Mouse (Mus musculus) CH12.LX (cell line): ENCODE results near the gene Sesn1.

Source experiments
- CTCF ChIP-seq, 2 experiments: IDR thresholded peaks in 1 of 2; conservative IDR thresholded peaks in 1 of 2; 2 replicates each; pipeline ENCODE4 v1.5.1; 2011 to 2012; ENCODE audit warnings: low read depth in 2 of 2, low read length in 2 of 2, improper control_type of control experiment in 1 of 2, inconsistent platforms in 1 of 2, mild to moderate bottlenecking in 1 of 2, moderate library complexity in 1 of 2
- EP300 ChIP-seq: IDR thresholded peaks from 2 replicates; pipeline ENCODE4 v1.6.1; 2011; ENCODE audit warnings: low read length, improper control_type of control experiment
- ETS1 ChIP-seq: conservative IDR thresholded peaks from 2 replicates; pipeline ENCODE4 v1.6.1; 2012; ENCODE audit warnings: low read depth, mild to moderate bottlenecking, inconsistent platforms, low read length, improper control_type of control experiment, moderate library complexity
- GABPA ChIP-seq: IDR thresholded peaks from 2 replicates; pipeline ENCODE4 v1.6.1; 2012; ENCODE audit warnings: low read depth, low read length, improper control_type of control experiment, inconsistent platforms; ENCODE audit not compliant: insufficient replicate concordance
- MAX ChIP-seq: IDR thresholded peaks from 2 replicates; pipeline ENCODE4 v1.6.1; 2011; ENCODE audit warnings: low read length, improper control_type of control experiment
- UBTF ChIP-seq: IDR thresholded peaks from 2 replicates; pipeline ENCODE4 v1.6.1; 2012; ENCODE audit warnings: low read depth, mild to moderate bottlenecking, inconsistent platforms, low read length, improper control_type of control experiment, moderate library complexity
- ZC3H11A ChIP-seq: IDR thresholded peaks from 2 replicates; pipeline ENCODE4 v1.6.1; 2012; ENCODE audit warnings: low read depth, mild to moderate bottlenecking, inconsistent platforms, low read length, improper control_type of control experiment
- ZKSCAN1 ChIP-seq: IDR thresholded peaks from 2 replicates; pipeline ENCODE4 v1.6.1; 2012; ENCODE audit warnings: low read depth, inconsistent platforms, low read length, improper control_type of control experiment, borderline replicate concordance

DNA sequence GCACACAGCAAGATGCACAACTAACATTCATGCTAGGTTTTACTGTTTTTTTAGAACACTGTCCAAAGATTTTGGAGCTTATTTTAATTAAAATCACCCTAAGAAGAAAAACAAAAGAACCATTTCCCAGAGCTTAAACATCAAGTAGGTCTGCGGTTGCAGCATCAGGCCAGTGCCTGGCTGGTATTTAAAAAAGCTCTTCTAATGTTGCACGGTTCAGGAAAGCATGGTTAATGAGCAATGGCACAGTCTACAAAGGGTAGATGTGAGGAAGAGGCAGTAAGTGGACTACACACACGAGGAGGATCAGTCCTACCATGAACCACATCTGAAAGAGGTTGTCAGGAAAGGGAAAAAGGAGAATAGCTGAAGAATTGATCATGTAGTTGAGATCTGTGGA, 5.0 kb upstream of the Sesn1 start:
- TF ChIP-seq ZKSCAN1 (no peak), MAX (no peak), CTCF (conservative IDR thresholded peaks at IDR 0.05 in 1 of 2, IDR thresholded peaks at IDR 0.05 in 1 of 2; ENCODE audit: low read depth in 2 of 2, low read length in 2 of 2) (no peak), ETS1 (no peak), EP300 (no peak), ZC3H11A (no peak), UBTF (no peak), GABPA (no peak)
